Mouse (Mus musculus): ENCODE results near the gene Gpd1. TPM values are rescaled to one million over a fixed set of nuclear protein-coding genes. Genes with fewer than 3 reads are reported as not detected.

The Gpd1 gene
- total RNA-seq, 2 experiments from 2014 or later = 90.7 to 100 TPM

DNA sequence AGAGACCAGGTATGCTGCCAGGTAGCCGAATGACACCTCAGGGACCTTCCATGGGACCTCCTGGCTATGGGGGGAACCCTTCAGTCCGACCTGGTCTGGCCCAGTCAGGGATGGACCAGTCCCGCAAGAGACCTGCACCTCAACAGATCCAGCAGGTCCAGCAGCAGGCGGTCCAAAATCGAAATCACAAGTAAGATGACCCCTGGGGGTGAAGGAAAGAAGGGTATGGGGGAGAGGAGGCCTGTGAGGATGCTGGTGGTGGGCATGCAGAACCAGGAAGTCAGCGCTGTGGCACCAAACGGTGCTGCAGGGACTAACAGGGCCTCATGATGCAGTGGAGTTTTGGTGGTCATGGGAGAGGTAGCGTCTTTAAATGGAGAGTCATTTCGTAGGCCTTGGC lies 14.2 kb upstream of the Gpd1 start:
- H3K4me3 ChIP-seq = peak overlapping the region; percentile 98
- intact Hi-C loops (cut with DNase I) = loop anchor here (2.0 kb wide), 1 partner anchor 14 kb away; the partner anchor contains the start of gene Gpd1
- H3K27ac ChIP-seq = peak overlapping the region; percentile 99
- peak in 1 of 2 experiments; percentile 23 for DNase-seq (ENCODE audit: extremely low spot score in 1 of 2, low spot score in 2 of 2)
- TF ChIP-seq CTCF (IDR thresholded peaks at IDR 0.05) = no peak; the same call in 1 of the 2 replicates

- no peak for DNase-seq (ENCODE audit: extremely low spot score in 1 of 2, low spot score in 2 of 2)
- peak overlapping the region; percentile 99 for H3K27ac ChIP-seq
- intact Hi-C loops (cut with DNase I) = loop anchor here (2.0 kb wide), 2 partner anchors 13 to 21 kb away; partner anchors contain the start of genes Cox14 and Gpd1
- peak overlapping the region; percentile 98 for H3K4me3 ChIP-seq
- TF ChIP-seq CTCF (IDR thresholded peaks at IDR 0.05) = no peak
Observed at GRCm38 (mm10) chr15:99703676-99704040, 13.7 kb upstream of the Gpd1 start.

DNA sequence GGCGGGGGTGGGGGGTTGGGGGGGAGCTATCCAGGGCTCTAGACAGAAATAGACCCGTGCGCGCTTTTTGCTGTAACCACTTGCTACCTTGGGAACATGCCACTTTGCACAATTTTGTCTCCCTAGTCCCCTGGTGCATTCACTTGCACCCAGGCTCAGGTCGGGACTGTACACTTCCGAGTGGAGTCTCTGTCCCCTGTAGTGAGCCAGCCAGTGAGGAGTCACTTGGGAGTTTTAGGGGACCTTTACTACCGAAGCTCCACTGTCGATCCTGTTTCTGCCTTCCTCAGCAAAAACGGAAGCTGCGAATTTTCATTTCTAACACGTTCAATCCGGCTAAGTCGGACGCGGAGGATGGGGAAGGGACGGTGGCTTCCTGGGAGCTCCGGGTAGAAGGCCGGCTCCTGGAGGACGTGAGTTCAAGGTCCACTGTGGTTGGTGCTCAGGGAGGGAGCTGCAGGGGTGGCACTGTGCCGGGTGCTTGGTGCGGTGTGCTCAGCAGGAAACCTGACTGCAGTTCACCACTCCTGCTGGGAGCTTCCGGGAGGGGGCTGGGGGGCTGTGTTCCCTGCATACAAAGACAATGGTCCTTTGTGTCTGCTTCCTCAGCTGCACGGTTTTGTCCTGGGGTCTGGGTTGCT lies 13.2 kb upstream of the Gpd1 start:
- TF ChIP-seq CTCF (IDR thresholded peaks at IDR 0.05) = no peak
- H3K4me3 ChIP-seq = peak overlapping the region; percentile 43
- intact Hi-C loops (cut with DNase I) = loop anchor here (2.0 kb wide), 1 partner anchor 21 kb away; the partner anchor contains the start of gene Cox14
- peak overlapping the region; percentile 99 for H3K27ac ChIP-seq
- DNase-seq (ENCODE audit: extremely low spot score in 1 of 2, low spot score in 2 of 2) = peak; percentile 44 to 53

- TF ChIP-seq CTCF (IDR thresholded peaks at IDR 0.05) = no peak
- H3K4me3 ChIP-seq = peak overlapping the region; percentile 43
- DNase-seq (ENCODE audit: extremely low spot score in 1 of 2, low spot score in 2 of 2) = peak in 1 of 2 experiments; percentile 15
- intact Hi-C loops (cut with DNase I) = loop anchor here (2.0 kb wide), 1 partner anchor 20 kb away; the partner anchor contains the start of gene Cox14
- peak overlapping the region; percentile 99 for H3K27ac ChIP-seq
Observed at GRCm38 (mm10) chr15:99704881-99705280, 12.4 kb upstream of the Gpd1 start.

DNA sequence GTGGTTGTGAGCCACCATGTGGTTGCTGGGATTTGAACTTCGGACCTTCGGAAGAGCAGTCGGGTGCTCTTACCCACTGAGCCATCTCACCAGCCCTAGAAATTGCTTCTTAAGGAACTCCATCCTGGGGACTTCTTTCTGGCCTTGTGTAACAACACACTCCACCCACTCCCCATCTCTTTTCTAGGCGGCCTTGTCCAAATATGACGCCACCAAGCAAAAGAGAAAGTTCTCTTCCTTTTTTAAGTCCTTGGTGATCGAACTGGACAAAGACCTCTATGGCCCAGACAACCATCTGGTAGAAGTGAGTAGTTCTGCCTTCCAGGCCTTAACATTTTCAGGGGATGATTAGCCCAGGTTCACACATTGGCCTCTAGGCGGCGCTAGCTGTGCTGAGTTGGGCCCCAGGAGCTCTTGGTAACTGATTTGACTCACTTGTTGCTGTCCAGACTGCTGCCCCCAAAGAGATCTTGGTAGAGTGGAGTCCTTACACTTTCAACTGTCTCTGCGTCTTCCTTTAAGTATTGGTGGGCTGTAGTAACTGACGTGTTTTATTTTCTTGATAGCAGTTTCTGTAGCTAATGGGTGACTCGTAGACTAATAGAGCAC lies 11.8 kb upstream of the Gpd1 start, which contains the start of gene Gm17349:
Gene Gm17349, minus strand, starts transcription at position 51 of the 609 bp plus-strand sequence.
- peak; percentile 53 to 63 for DNase-seq (ENCODE audit: extremely low spot score in 1 of 2, low spot score in 2 of 2)
- Histone ChIP-seq H3K4me3 (peak within 1 kb of the TSS; percentile 43), H3K27ac (peak within 1 kb of the TSS; percentile 99)
- intact Hi-C loops (cut with DNase I) = loop anchor here (2.0 kb wide), 1 partner anchor 19 kb away; the partner anchor contains the start of gene Cox14
- peak; percentile 91 for TF ChIP-seq CTCF (IDR thresholded peaks at IDR 0.05)

GRCm38 (mm10) chr15:99708176-99708575 lies 9.1 kb upstream of the Gpd1 start:
- DNase-seq (ENCODE audit: extremely low spot score in 1 of 2, low spot score in 2 of 2) = no peak
- intact Hi-C loops (cut with DNase I) = no loop called here
- no peak overlapping the region for H3K4me3 ChIP-seq
- TF ChIP-seq CTCF (IDR thresholded peaks at IDR 0.05) = no peak
- no peak overlapping the region for H3K27ac ChIP-seq

DNA sequence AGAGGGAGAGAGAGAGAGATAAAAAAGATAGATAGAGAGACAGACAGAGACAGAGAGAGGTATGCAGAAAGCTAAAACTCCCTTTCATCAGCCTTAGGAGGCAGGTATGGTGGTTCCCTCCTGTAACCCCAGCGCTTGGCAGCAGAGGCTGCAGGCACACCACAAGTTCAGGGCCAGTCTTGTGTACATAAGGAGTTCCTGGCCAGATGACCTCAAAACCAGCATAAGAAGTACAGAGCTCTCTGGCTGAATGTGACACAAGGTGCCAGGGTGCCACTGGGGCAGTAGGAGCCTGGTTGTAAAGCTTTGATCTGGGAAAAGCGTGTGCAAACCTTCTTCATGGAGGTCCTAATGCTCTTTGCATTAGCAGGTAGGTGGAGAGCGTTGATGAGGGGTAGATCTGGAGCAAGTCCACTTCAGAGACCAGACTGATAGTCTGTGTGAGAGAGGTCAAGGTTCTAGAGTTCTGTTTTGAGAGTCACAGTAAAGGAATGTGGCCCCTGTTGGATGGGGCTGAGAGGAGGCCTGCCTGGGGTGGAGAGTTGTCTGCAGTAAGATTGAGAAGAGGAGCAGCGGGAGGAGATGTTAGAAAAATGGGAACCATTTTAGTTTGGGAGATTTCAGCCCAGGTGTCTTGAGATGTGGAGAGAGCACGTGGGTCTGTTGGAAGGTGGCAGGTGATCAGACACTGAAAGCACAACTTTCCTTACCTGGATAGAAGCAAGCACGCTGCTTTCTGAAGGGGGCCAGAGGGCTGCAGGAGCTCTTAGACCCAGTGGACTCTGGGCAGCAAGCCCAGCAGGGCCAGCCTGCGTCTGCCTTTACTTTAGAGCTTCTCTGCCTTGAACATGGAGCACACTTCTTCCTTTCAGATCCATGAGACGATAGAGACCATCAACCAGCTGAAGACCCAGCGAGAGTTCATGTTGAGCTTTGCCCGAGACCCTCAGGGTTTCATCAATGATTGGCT lies 6.8 kb upstream of the Gpd1 start:
- TF ChIP-seq CTCF (IDR thresholded peaks at IDR 0.05) = no peak
- H3K27ac ChIP-seq = no peak overlapping the region; the same call in 1 of the 2 replicates
- no peak for DNase-seq (ENCODE audit: extremely low spot score in 1 of 2, low spot score in 2 of 2)
- H3K4me3 ChIP-seq = no peak overlapping the region
- intact Hi-C loops (cut with DNase I) = no loop called here

GRCm38 (mm10) chr15:99711491-99711890 lies 5.8 kb upstream of the Gpd1 start:
- no peak overlapping the region for H3K4me3 ChIP-seq
- no peak for TF ChIP-seq CTCF (IDR thresholded peaks at IDR 0.05)
- intact Hi-C loops (cut with DNase I) = no loop called here
- DNase-seq (ENCODE audit: extremely low spot score in 1 of 2, low spot score in 2 of 2) = no peak
- no peak overlapping the region; the same call in 1 of the 2 replicates for H3K27ac ChIP-seq

DNA sequence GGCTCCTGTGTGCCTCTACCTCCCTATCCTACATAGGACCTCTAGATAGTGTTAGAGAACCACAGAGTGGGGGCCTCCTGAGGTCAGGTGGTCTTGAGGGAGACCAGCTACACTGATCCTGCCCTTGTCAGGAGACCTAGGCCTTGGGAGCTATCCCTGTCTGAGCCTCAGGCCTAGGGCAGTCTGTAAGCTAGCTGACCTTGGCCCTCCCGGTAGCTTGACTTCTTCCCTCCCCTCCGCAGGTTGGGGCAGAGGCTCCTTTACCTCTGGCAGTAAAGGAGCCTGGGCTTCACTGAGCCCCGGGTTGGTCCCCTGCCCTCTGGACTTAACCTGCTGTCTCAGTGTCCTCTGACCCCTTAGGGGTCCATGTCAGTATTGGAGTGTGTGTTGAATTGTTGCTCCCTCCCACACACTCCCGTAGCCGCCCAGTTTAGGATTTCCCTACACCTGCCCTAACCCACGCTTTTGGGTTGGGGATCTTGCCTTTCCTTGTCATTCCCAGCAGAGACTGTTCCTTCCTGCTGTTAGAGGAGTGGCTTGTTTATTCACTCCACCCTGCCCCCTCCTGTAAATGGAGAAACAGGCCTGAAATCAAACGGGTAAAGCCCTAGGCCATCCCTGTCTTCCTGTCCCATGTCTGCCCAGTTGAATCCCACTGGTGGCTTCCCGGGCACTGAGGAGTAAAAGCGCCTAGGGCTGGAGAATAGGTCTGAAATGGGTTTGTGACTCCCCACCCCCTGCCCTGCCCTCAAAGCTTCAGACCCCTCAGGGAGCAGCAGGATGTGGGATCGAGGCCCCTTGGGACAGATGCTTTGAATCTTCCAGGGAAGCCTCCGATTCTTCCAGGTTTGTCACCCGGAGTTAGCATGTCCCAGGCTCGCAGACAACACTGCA lies 4.4 kb upstream of the Gpd1 start:
- no peak for TF ChIP-seq CTCF (IDR thresholded peaks at IDR 0.05)
- peak overlapping the region; percentile 92 for H3K27ac ChIP-seq
- intact Hi-C loops (cut with DNase I) = no loop called here
- DNase-seq (ENCODE audit: extremely low spot score in 1 of 2, low spot score in 2 of 2) = no peak
- no peak overlapping the region for H3K4me3 ChIP-seq

GRCm38 (mm10) chr15:99713569-99713968 lies 3.7 kb upstream of the Gpd1 start:
- no peak for DNase-seq (ENCODE audit: extremely low spot score in 1 of 2, low spot score in 2 of 2)
- peak overlapping the region; percentile 92 for H3K27ac ChIP-seq
- no peak; the same call in none of the 2 replicates for TF ChIP-seq CTCF (IDR thresholded peaks at IDR 0.05)
- no peak overlapping the region for H3K4me3 ChIP-seq
- intact Hi-C loops (cut with DNase I) = no loop called here

Data from left cerebral cortex, adult 2 months (tissue).